Mouse (Mus musculus) pancreas, adult 10 weeks (tissue): Measurements from ENCODE around the gene Olfr1425. TPM values are rescaled to one million over a fixed set of nuclear protein-coding genes. Genes with fewer than 3 reads are reported as not detected.

ENCODE experiments used
- polyA plus RNA-seq: library from polyadenylated mRNA; stranded (reverse); fragments of 350-450 nt; fragmentation: Illumina TruSeq; extraction: RNeasy Lipid Tissue Mini Kit (QIAGEN cat#74804); gene quantifications from one replicate; pipeline ENCODE4 v1.2.3, GENCODE M21; 2015; ENCODE audit warnings: low read depth, low replicate concordance; ENCODE audit not compliant: insufficient read depth

Gene Olfr1425
- not detected for polyA plus RNA-seq

DNA sequence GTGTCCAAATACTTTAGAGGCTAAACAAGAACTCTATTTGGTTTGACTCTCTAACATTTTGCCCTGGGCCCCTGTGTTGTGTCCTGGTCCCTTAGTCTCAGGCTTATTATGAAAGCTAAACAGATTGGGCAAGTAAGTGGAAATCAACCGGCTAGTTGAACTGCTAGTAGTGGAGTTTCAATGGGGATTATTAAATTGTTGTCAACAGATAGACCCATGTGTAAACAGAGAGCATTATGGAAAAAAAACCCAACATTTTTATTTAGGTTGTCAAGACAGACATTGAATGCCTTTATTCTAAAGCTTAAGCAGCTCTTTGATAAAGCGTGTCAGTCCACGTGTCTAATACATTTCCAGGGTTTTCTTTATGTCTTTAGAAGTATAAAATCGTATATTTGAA, at the start of gene Olfr1425:
Olfr1425 (minus strand) TSS at position 101 of the 400 bp plus-strand sequence.

DNA sequence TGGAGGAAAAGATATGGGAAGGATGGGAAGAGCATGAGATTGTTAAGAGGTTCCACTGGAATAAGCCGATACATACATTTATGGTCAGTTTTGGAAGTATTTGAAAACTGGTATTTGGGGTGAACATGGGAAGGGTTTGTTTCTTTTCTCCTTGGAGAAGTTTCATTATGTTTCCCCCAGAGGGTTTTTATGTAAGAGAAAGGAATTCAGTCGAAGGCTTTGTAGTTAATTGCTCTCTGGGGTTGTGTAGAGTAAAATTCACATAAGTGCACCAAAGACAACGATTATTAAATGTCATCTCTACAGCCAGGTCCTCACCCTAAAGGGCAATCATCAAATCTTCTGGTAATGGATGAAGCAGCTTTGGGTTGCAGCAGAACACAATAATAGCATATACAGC, 45.6 kb upstream of the Olfr1425 start, which contains the start of gene Olfr76:
Olfr76 (minus strand) TSS at position 101 of the 400 bp plus-strand sequence.

DNA sequence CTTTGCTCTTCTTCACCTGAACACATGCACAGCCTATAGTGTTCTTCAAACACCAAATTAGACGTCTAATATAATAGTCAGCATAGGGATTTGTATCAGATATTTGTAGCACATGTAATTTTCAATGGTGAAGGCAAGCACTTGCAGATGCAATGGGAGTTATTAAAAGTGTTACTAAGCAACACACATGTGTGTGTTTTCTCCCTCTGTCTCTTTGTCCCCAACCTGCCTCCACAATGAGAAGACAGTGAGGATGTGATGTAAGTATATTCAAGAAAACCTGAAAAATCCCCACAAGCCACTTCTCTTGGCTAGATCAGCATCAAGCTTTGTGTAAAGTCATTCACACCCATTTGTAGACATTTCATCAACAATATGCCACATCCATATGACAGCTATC, 38.3 kb upstream of the Olfr1425 start, which contains the start of gene Olfr1428:
Olfr1428 (minus strand) TSS at position 101 of the 400 bp plus-strand sequence.

DNA sequence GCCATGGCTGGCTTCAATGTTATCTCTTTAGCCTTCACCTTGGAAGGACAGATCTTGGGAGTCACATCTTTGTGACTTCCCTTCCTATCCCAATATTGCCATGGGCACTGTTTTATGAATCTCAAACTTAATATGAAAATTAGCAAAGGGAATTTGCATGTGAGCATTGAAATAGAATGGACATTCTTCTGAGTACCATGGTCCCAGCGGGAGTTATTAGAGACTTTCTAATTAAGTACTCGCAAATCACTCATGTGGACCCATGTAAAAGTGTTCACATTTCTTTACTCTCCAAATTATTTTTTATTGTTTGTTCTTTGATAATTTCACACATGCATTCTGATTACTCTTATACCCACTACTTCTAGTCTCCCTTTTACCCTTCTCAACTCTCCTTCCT, 25.7 kb upstream of the Olfr1425 start, which contains the start of gene Olfr1427:
Olfr1427 (minus strand) TSS at position 101 of the 400 bp plus-strand sequence.

DNA sequence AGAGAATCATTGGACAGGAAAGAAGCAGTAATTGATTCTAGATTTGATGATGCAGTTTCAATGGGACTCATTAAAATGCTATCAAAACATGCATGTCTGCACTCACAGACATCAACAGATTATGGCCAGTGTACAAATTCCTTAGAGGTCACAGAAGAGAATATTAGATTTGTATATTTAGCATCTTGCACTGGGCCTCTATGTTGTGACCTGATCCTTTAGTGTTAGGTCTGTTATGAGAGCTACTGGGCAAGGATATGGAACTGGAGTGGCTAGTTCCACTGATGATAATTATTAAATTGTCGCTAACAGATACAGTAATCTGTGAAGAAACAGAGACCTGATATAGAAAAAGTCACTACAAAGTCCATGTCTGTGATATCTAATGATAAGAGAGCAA, 14.4 kb upstream of the Olfr1425 start, which contains the start of gene Olfr1426:
Olfr1426 (minus strand) TSS at position 101 of the 400 bp plus-strand sequence.

DNA sequence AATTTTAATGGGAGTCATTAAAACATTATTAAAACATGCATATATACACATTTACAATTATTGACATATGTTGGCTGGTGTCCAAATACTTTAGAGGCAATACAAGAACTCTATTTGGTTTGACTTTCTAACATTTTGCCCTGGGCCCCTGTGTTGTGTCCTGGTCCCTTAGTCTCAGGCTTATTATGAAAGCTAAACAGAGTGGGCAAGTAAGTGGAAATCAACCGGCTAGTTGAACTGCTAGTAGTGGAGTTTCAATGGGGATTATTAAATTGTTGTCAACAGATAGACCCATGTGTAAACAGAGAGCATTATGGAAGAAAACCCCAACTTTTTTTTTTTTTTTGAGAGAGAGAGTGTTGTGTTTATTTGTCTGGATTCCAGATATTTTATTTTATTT, 14.9 kb downstream of the Olfr1425 start, which contains the start of gene Olfr1424:
Olfr1424 (minus strand) TSS at position 101 of the 400 bp plus-strand sequence.

DNA sequence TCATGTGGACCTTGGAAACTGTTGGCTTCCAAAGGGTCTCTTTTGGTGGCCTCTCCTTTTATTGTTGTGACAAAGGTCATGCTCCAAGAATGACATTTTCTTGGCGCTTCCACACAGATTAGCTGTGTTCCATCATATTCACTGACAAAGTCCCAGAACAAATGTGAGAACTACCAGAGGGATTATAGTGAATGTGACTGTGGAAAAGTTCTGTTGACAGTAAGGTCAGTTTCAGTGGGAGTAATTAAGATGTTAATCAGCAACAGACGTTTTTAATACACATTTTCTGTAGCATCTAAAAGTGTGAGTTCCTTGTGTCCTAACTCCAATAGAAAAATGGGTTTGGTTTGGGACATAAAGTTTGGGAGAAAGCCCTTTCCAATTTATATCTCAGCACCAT, 36.3 kb downstream of the Olfr1425 start, which contains the start of gene Olfr1423:
Olfr1423 (minus strand) TSS at position 101 of the 400 bp plus-strand sequence.

Other genes starting within 250 kb of the Olfr1425 start
- gene Olfr1417, start 238.5 kb downstream of the Olfr1425 start, polyA plus RNA-seq = not detected
- gene Olfr1418, start 216.7 kb downstream of the Olfr1425 start, polyA plus RNA-seq = not detected
- gene Olfr1419, start 202.6 kb downstream of the Olfr1425 start, polyA plus RNA-seq = not detected
- not detected for gene Olfr1420, start 191.2 kb downstream of the Olfr1425 start, polyA plus RNA-seq
- 5.2 TPM for gene Patl1, start 165.3 kb downstream of the Olfr1425 start, polyA plus RNA-seq
- gene Osbp, start 111.8 kb downstream of the Olfr1425 start, polyA plus RNA-seq = 9.6 TPM
- gene Olfr1423, start 36.4 kb downstream of the Olfr1425 start, polyA plus RNA-seq = not detected
- gene Olfr1424, start 15.0 kb downstream of the Olfr1425 start, polyA plus RNA-seq = not detected
- gene Olfr1426, start 14.3 kb upstream of the Olfr1425 start, polyA plus RNA-seq = not detected
- gene Olfr1427, start 25.6 kb upstream of the Olfr1425 start, polyA plus RNA-seq = not detected
- not detected for gene Olfr1428, start 38.2 kb upstream of the Olfr1425 start, polyA plus RNA-seq
- not detected for gene Olfr76, start 45.5 kb upstream of the Olfr1425 start, polyA plus RNA-seq
- gene Olfr1555-ps1, start 92.4 kb upstream of the Olfr1425 start, polyA plus RNA-seq = not detected
- not detected for gene Olfr1431, start 122.9 kb upstream of the Olfr1425 start, polyA plus RNA-seq
- not detected for gene Olfr1432, start 154.9 kb upstream of the Olfr1425 start, polyA plus RNA-seq
- not detected for gene Olfr262, start 163.9 kb upstream of the Olfr1425 start, polyA plus RNA-seq
- gene Olfr235, start 183.3 kb upstream of the Olfr1425 start, polyA plus RNA-seq = not detected
- not detected for gene Olfr1434, start 202.1 kb upstream of the Olfr1425 start, polyA plus RNA-seq
- not detected for gene Olfr1436, start 221.4 kb upstream of the Olfr1425 start, polyA plus RNA-seq
- not detected for gene Olfr1437, start 247.4 kb upstream of the Olfr1425 start, polyA plus RNA-seq